Mouse (Mus musculus) hindbrain, embryonic 15.5 days (tissue): ENCODE measurements at regions not wholly inside any gene's neighbourhood (a gene's known extent, or its start where the extent isn't known, plus 50 kb on each side); places are given as distances from the start of the nearest gene placed in this dataset.
A peak's percentile ranks its signal among the peaks of the same experiment; 100 is the strongest.

Experiments
- ATAC-seq: fragments of 200-750 bp; cut with Nextera tagmentation; 2 replicates; pipeline ENCODE4 v1.8.0; 2017; ENCODE audit warnings: low read depth, moderate number of reproducible peaks, moderate TSS enrichment; ENCODE audit not compliant: low FRiP score
- H3K27ac ChIP-seq: fragments of 300-500 bp; sonication (generic); replicated peaks from 2 replicates; pipeline ENCODE4 v1.5.1; 2015; ENCODE audit warnings: mild to moderate bottlenecking, inconsistent platforms
- H3K27me3 ChIP-seq: fragments of 300-500 bp; sonication (generic); 2 replicates; pipeline ENCODE4 v1.6.1; 2015; ENCODE audit warnings: control low read depth, inconsistent platforms
- H3K36me3 ChIP-seq: fragments of 300-500 bp; sonication (generic); 2 replicates; pipeline ENCODE4 v1.6.1; 2015; ENCODE audit warnings: control low read depth, inconsistent platforms
- H3K4me1 ChIP-seq: fragments of 300-500 bp; sonication (generic); replicated peaks from 2 replicates; pipeline ENCODE4 v1.6.1; 2015; ENCODE audit warnings: control low read depth, inconsistent platforms
- H3K4me2 ChIP-seq: fragments of 300-500 bp; sonication (generic); 2 replicates; pipeline ENCODE4 v1.6.1; 2015; ENCODE audit warnings: moderate library complexity, mild to moderate bottlenecking, inconsistent platforms
- H3K4me3 ChIP-seq: fragments of 300-500 bp; sonication (generic); 2 replicates; pipeline ENCODE4 v1.5.1; 2015; ENCODE audit warnings: mild to moderate bottlenecking, inconsistent platforms
- H3K9ac ChIP-seq: fragments of 300-500 bp; sonication (generic); 2 replicates; pipeline ENCODE4 v1.6.1; 2015; ENCODE audit warnings: inconsistent platforms
- H3K9me3 ChIP-seq: fragments of 300-500 bp; sonication (generic); 2 replicates; pipeline ENCODE4 v1.6.1; 2016; ENCODE audit warnings: control low read depth, inconsistent platforms
- WGBS: fragments of 180-500 bp; shearing (Covaris S2); methylation state at CpG from one replicate; pipeline ENCODE4 v1.1.7; 2015; 5-methylcytosine and 5-hydroxymethylcytosine counted together

DNA sequence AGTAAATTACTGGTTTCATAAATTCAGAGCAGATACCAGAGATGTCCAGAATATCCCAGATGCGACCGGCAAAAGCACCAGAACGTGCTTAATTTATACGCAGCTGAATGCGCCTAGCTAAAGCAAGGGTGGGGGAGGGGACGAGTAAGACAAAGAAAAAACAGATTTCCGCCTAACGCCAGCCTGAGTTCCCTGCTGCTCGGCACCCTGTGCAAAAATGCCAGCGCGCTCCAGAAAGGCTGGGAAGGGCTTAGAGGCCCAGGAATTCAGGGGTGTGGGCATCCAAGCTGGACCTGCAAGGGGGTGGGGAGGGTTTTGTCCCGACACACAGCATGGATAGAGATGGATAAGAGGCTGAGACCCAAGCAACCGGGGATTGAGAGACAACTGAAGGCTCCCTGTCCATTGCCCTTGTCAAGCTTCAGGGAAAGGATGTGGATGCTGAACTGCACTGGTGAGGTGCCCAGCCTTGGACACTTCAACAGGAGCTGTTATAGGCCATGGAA, 148.6 kb upstream of the Tox3 start:
- H3K4me1 ChIP-seq = peaks cover 32% of the 10 kb centered on the region
- WGBS = 2% methylated on average over 13 of the region's 13 CpGs
- peak; percentile 67 for ATAC-seq
- no peaks in the 10 kb centered on the region for H3K36me3 ChIP-seq
- no peaks in the 10 kb centered on the region for H3K27me3 ChIP-seq
- peak overlapping the region; percentile 20 for H3K4me3 ChIP-seq
- H3K27ac ChIP-seq = peak overlapping the region; percentile 87
- peak overlapping the region; percentile 42 for H3K9ac ChIP-seq
- H3K9me3 ChIP-seq = no peaks in the 10 kb centered on the region
- peak overlapping the region; percentile 52 for H3K4me2 ChIP-seq

DNA sequence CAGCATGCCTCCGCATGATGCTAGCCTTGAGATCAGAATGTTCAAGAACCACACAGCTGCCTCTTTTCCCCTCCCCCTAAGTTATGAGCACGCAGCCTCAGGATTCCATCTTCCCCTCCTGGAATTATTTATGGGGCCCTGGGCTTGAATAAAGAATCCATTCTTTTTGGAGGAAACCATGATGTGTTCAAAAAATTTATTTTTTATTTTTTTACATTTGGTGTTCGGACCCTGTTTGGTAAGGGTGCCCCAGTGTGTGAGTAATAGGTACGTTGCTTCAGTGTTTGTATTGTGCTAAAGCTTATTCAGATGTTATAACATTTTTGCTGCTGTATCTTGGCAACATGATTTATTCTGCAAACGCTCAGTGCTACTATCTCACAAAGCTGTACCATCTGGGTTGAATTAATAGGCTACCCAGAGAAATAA, 147.8 kb upstream of the Tox3 start:
- WGBS = 9% methylated on average over 5 of the region's 5 CpGs
- H3K27ac ChIP-seq = peak overlapping the region; percentile 23
- no peaks in the 10 kb centered on the region for H3K27me3 ChIP-seq
- no peaks in the 10 kb centered on the region for H3K9me3 ChIP-seq
- ATAC-seq = peak; percentile 51; the same call in 1 of the 2 replicates
- no peak overlapping the region for H3K4me2 ChIP-seq
- peaks cover 39% of the 10 kb centered on the region for H3K4me1 ChIP-seq
- no peaks in the 10 kb centered on the region for H3K36me3 ChIP-seq
- H3K9ac ChIP-seq = no peak overlapping the region
- no peak overlapping the region for H3K4me3 ChIP-seq

DNA sequence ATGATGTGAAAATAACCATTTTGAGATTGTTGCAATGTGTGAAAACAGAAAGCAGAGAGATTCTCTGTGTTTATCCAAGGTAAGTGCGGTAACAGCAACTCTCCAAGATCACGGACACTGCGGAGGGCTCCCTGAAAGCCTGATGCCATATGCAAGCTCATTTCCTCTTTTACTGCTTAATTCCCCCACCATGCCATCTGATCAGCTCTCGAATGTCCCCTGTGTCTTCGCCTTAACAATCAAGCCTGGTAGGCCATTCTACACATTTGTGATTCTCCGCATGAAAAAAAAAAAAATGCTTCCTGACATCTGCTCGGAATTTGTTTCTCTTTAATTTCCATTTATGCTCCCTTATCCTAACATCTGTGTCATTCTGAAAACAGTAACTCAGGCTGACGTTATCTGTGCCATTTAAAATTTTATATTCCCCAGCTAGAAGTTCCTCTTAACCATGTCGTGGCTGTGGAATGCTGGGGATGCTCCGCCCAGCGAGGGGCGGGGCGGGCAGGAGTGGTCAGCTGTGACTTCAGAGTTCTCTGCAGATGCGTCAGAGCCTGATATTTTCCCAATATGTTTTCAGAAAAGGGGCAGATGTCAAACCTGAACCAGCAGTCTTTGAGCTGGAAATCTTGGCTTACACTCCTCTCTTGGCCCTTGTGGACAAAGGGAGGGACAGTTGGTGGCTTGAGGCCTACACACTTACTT, 144.5 kb upstream of the Tox3 start:
- no peaks in the 10 kb centered on the region for H3K27me3 ChIP-seq

DNA sequence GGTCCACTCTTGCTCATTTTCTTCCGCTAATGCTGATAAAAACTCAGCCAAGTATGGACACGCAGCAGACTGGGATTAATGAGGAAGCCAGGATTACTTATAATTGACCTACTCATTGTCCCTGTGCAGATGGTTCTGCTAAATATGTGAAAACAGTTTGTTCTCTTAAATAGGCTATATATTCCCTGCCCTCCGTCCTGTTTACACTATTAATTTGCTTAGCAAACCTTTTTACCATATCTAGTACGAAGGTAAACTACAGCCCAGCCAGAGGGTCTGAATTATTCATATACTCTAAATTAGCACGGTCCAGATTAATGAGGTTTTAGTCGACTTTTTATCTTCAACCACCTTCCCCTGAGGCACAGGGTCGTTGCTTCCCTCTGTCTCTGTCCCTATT, 143.5 kb upstream of the Tox3 start:
- H3K36me3 ChIP-seq = no peaks in the 10 kb centered on the region
- no peak overlapping the region for H3K27ac ChIP-seq
- no peaks in the 10 kb centered on the region for H3K9me3 ChIP-seq
- no peak overlapping the region for H3K4me2 ChIP-seq
- no peaks in the 10 kb centered on the region for H3K27me3 ChIP-seq
- ATAC-seq = no peak
- H3K4me1 ChIP-seq = peaks cover 37% of the 10 kb centered on the region
- H3K4me3 ChIP-seq = no peak overlapping the region
- H3K9ac ChIP-seq = no peak overlapping the region
- WGBS = 38% methylated on average over 7 of the region's 7 CpGs

More for the DNA sequence above, 144.5 kb upstream of the Tox3 start:
- H3K9ac ChIP-seq = no peak overlapping the region
- peaks cover 44% of the 10 kb centered on the region for H3K4me1 ChIP-seq
- ATAC-seq = no peak
- 40% methylated on average over 14 of the region's 14 CpGs for WGBS
- H3K4me3 ChIP-seq = no peak overlapping the region
- H3K4me2 ChIP-seq = no peak overlapping the region
- H3K27ac ChIP-seq = no peak overlapping the region
- H3K36me3 ChIP-seq = no peaks in the 10 kb centered on the region
- H3K9me3 ChIP-seq = no peaks in the 10 kb centered on the region

DNA sequence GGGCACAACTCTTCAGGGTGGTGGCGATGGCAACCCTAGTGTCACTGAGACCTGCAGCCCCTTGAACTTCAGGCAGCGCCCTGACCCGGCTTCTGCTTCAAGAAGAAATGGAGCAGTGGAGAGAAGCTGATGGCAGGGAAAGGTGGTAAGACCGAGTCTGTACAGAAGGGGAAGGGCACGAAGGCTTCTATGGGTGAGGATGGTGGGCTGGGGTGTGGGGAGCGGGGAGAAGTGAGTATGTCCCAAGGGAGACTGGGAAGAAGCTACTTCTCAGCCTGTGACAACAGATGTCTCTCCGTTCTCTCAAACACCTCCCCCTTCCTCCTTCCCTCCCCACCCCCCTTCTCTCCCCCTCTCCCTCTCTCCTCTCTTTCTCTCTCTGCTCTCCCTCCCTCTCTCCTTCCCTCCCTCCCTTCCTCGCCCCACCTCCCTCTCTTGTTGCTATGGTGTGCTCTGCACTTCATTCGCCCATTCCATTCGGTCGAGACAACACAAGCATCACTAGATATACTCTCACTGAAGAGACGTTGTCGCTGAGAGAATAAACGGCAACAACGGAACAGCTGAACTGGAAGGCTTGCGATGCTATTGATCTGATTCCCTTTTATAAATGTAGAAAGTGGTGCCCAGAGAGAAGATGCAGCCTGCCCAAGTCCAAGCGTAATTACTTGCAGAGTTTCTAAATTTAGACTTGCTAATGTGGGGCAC, 142.7 kb upstream of the Tox3 start:
- Histone ChIP-seq H3K4me3 (no peak overlapping the region), H3K36me3 (no peaks in the 10 kb centered on the region), H3K27ac (no peak overlapping the region; the same call in 1 of the 2 replicates), H3K4me2 (peak overlapping the region; percentile 35), H3K27me3 (no peaks in the 10 kb centered on the region), H3K9ac (no peak overlapping the region), H3K4me1 (peaks cover 31% of the 10 kb centered on the region), H3K9me3 (no peaks in the 10 kb centered on the region)
- 48% methylated on average over 17 of the region's 17 CpGs for WGBS
- ATAC-seq = 0 out of 2 replicates have a peak, but pooled peaks have one; percentile 62

DNA sequence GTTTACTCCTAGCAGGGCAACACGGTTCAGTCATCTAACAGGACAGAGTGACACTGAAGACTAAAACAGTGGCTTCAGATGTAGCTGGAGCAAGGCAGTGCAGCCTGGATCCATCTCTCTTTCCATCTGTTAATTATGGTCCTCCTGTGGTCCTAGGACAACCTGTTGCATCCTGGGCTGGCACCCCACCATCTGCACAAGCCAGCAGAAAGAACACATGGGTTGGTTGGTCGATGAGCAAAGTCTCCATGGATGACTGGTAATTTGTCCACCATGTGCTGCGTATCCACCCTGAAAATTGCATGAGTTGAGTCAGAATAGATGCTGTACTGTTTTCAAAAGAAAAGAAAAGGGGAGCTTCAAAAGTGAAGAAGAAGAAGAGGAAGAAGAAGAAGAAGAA, 138.4 kb upstream of the Tox3 start:
- Histone ChIP-seq H3K9ac (no peak overlapping the region), H3K4me1 (peaks cover 11% of the 10 kb centered on the region), H3K27ac (no peak overlapping the region), H3K27me3 (no peaks in the 10 kb centered on the region), H3K36me3 (no peaks in the 10 kb centered on the region), H3K4me2 (no peak overlapping the region), H3K4me3 (no peak overlapping the region), H3K9me3 (no peaks in the 10 kb centered on the region)
- 87% methylated on average over 3 of the region's 3 CpGs for WGBS
- ATAC-seq = no peak

DNA sequence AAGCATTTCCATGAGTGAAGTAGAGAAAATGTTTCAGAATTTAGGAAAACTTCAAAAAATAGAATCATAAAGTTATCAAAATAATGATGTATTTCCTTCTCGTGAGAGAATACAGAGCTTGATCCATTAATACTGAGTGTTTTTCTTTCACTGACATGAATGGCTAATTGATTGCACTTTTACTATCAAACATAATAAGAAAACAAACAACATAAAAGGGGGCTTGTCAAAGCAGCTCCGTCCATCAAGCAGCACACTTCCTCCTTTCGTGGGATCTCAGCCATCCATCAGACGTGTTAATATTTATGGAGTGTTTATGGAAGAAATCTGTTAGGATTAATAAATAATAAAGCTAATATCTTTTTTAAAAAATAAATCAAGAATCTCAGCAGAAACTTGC, 130.0 kb upstream of the Tox3 start:
- WGBS = 59% methylated on average over 4 of the region's 4 CpGs
- Histone ChIP-seq H3K4me2 (no peak overlapping the region), H3K9ac (no peak overlapping the region), H3K4me3 (no peak overlapping the region), H3K27me3 (no peaks in the 10 kb centered on the region), H3K27ac (no peak overlapping the region), H3K36me3 (no peaks in the 10 kb centered on the region), H3K9me3 (no peaks in the 10 kb centered on the region), H3K4me1 (no peaks in the 10 kb centered on the region)
- no peak for ATAC-seq

DNA sequence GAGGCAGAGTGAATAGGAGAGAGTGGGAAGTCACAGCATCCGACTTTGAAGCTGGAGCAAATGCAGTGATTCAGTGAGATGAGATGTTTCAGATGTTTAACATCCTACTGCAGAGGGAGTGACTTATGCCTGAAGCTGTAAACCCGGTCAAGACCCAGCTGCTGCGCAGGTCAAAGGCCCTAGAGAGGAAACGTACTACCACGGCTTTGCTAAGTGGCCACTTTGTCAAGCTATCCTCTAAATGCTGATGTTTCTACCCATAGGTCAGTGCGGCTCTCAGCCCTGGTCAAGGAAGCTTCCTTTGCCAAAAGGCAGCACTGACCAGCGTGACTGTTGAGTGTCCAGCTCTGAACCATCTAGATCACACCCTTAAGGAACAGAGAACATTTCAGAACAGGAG, 125.9 kb upstream of the Tox3 start:
- WGBS = 85% methylated on average over 7 of the region's 7 CpGs
- H3K27me3 ChIP-seq = no peaks in the 10 kb centered on the region
- no peaks in the 10 kb centered on the region for H3K36me3 ChIP-seq
- H3K27ac ChIP-seq = no peak overlapping the region
- no peaks in the 10 kb centered on the region for H3K4me1 ChIP-seq
- no peak overlapping the region for H3K9ac ChIP-seq
- ATAC-seq = no peak
- no peak overlapping the region for H3K4me2 ChIP-seq
- no peak overlapping the region for H3K4me3 ChIP-seq
- no peaks in the 10 kb centered on the region for H3K9me3 ChIP-seq

DNA sequence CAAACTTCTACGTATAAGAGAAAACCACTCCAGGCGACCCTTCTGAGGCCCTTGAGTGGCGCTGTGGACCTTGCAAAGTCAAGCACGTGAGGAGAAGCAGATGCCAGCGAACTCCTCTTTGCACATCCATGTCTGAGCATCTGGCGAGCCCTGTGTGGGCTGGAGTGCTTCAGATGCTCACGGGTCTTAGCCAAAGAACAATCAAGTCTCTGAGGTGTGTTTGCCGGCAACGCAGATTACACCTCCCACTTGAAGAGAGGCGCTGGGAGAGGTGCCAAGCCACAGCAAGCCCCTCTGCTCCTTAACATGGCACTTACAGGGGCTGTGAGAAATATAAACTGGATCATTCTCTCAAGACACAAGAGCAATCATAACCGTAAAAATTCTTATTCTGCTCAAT, 122.7 kb upstream of the Tox3 start:
- H3K36me3 ChIP-seq = no peaks in the 10 kb centered on the region
- no peak overlapping the region for H3K4me2 ChIP-seq
- H3K9ac ChIP-seq = no peak overlapping the region
- ATAC-seq = no peak
- H3K4me3 ChIP-seq = no peak overlapping the region
- H3K9me3 ChIP-seq = no peaks in the 10 kb centered on the region
- H3K27ac ChIP-seq = no peak overlapping the region
- no peaks in the 10 kb centered on the region for H3K4me1 ChIP-seq
- 69% methylated on average over 11 of the region's 11 CpGs for WGBS
- no peaks in the 10 kb centered on the region for H3K27me3 ChIP-seq

DNA sequence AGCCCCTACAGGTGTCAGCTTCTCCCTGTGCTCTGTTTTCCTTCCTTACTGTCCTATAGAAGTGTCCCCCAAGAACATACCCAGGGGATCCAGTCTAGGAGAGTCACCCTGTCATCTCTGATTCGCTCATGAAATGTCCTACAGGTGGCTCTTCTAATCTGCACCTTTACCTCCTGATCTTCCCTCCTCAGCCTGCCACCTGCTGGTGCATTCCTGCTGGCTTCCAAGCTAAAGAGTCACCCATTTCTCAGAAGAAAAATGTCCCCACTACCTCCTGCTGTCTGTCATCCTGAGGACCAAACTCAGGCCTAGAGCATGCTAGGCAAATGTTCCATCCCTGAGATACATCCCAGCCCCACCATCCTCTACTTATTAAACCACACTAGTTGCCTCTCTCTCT, 115.6 kb upstream of the Tox3 start:
- no peak overlapping the region for H3K27ac ChIP-seq
- H3K4me3 ChIP-seq = no peak overlapping the region
- ATAC-seq = no peak
- 59% methylated on average over 1 of the region's 1 CpGs for WGBS
- H3K9ac ChIP-seq = no peak overlapping the region
- H3K4me2 ChIP-seq = no peak overlapping the region
- H3K4me1 ChIP-seq = no peaks in the 10 kb centered on the region
- no peaks in the 10 kb centered on the region for H3K9me3 ChIP-seq
- no peaks in the 10 kb centered on the region for H3K36me3 ChIP-seq
- H3K27me3 ChIP-seq = no peaks in the 10 kb centered on the region

DNA sequence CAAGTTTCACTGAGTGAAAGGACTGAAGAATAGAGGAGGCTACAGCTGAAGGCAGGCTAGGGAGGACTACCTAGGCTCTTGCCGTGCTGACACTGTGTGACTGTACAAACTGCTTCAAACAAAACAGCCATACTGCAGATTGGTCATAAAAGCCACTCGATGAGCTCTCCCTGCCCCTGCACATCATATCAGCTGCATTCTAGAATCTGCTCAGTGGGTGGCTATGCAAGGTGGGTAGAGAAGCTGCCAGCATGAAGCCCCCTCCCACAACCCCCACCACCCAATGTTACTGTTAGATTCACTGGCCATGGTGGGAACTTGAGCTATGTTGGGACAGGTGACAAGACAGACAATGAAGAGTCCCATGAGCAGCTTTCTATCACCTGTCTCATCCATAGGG, 107.2 kb upstream of the Tox3 start:
- Histone ChIP-seq H3K27ac (no peak overlapping the region), H3K27me3 (no peaks in the 10 kb centered on the region), H3K36me3 (no peaks in the 10 kb centered on the region), H3K4me2 (no peak overlapping the region), H3K9me3 (no peaks in the 10 kb centered on the region; the same call in 1 of the 2 replicates), H3K4me1 (peaks cover 3% of the 10 kb centered on the region; the same call in 1 of the 2 replicates), H3K9ac (no peak overlapping the region), H3K4me3 (no peak overlapping the region)
- ATAC-seq = no peak
- 80% methylated on average over 2 of the region's 2 CpGs for WGBS

DNA sequence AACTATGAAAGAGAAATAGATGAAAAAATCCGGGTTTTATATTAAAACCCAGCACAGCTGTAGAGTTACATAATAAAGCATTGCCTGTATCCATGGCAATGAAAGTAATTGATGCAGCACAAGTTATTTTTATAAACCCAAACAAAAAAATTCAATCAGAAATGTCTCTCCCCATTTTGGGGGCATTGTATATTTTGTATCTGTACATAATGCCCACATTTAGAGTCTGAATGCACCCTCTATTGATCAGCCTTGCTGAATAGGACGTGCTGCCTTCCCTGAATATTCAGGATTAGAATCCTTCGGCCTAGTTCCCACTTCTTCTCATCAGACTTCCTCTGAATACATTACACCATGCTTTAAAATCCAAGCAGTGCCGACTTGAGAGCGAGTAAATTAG, 106.0 kb upstream of the Tox3 start:
- H3K27ac ChIP-seq = no peak overlapping the region

More for the DNA sequence above, 106.0 kb upstream of the Tox3 start:
- H3K27me3 ChIP-seq = no peaks in the 10 kb centered on the region
- H3K4me3 ChIP-seq = no peak overlapping the region
- H3K36me3 ChIP-seq = no peaks in the 10 kb centered on the region
- H3K4me2 ChIP-seq = no peak overlapping the region
- H3K4me1 ChIP-seq = peaks cover 9% of the 10 kb centered on the region; the same call in 1 of the 2 replicates
- no peak for ATAC-seq
- H3K9me3 ChIP-seq = no peaks in the 10 kb centered on the region; the same call in 1 of the 2 replicates
- no peak overlapping the region for H3K9ac ChIP-seq
- 45% methylated on average over 5 of the region's 5 CpGs for WGBS
